Mouse (Mus musculus) testis, adult 2 months (tissue): Measurements from ENCODE around the gene Ugt1a7c.
"Not testable (repeated sequence)": the region's sequence is repeated elsewhere in the genome, so short reads cannot be mapped to it uniquely, and the experiment has no call there.

Source experiments
- CTCF ChIP-seq: fragments of 200-500 bp; IDR thresholded peaks from 2 replicates; pipeline ENCODE4 v1.5.1; 2012; ENCODE audit warnings: low read depth, mild to moderate bottlenecking, inconsistent platforms, low read length, moderate library complexity; ENCODE audit not compliant: control insufficient read depth, insufficient read depth, insufficient replicate concordance
- POLR2A ChIP-seq: fragments of 200-500 bp; IDR thresholded peaks from 2 replicates; pipeline ENCODE4 v1.6.1; 2012; ENCODE audit warnings: low read depth, mild to moderate bottlenecking, inconsistent platforms, low read length, moderate library complexity; ENCODE audit not compliant: control insufficient read depth

DNA sequence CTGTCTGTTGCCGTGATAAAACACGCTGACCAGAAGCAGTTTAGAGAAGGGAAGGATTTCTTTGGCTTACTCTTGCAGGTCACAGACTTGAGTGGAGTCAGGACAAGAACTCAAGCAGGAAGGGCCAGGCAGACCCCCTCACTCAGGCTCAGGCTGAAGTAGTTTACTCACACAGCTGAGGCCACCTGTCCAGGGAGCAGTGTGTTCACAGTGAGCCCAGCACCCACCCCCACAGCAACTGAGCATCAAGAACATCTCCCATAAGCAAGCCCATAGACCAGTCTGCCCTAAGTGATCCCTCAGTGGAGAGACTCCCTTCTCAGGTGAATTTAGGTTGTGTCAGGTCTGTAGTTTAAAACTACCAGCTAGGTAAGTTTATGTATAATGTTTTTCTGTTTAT lies 14.7 kb downstream of the Ugt1a7c start:
- TF ChIP-seq CTCF, POLR2A: not testable (repeated sequence)
